Mouse (Mus musculus) Muller cell, postnatal 12 days (primary cell): Measurements from ENCODE around the gene Cacnb4.
A peak's percentile ranks its signal among the peaks of the same experiment; 100 is the strongest.

Experiments
- DNase-seq: peaks from one replicate; pipeline ENCODE4 v3.0.0-alpha.2; 2015; ENCODE audit errors: inconsistent ontology term

Cacnb4 gene

DNA sequence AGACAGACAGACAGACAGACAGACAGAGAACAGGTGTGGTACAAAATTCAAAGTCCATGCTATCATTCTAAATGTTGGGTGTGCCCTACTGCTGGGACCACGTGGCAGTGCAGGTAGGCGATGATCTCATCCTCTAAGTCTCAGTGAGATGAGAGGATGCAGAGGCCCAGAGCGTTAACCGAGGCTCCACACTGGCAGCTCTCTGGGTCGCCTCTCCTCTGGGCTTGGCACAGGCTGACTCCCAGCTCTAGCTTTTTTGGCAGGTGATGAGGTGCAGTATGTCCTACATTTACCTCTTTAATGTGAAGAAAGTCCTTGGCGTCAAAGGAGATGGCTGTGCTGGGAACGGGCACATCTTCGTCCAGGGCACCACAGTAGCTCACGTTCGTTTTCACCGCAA is 202.1 kb downstream of the Cacnb4 start:
- no peak for DNase-seq

DNA sequence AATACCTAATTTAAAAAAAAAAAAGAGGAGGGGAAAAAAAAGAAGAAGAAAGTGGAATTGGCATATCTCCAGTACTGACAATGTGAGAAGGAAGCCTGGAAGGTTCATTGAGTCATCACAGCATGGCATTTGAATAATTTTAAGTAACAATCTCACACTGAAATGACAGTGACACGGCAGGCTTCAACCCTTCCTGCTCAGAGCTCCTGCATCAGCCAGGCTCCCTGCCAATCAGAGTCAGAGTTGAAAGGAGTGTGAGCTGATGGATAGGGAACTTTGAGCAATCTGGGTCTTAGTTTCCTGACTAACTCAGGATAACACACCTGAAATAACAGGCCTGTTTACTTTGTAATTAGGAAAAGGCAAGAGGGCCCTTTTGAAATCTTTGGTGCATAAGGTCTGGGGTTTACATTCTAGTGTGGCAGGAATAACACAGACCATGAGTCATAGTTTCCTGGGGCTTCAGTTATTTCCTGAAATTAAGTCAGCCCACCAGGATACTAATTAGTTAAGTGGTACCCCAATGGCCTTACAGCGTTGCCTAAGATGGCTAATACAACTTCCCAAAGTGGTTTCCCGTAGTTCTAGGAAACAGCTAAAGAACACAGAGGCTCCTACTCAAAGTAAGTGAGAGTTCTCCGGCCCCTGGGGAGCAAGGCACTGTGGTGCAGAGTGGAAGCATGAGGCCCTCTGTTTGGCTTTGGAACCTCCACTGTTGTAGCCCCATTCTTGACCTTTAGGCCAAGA is 204.9 kb downstream of the Cacnb4 start:
- DNase-seq = peak; percentile 79

- no peak for DNase-seq
These were observed 206.5 kb downstream of the Cacnb4 start for GRCm38 (mm10) chr2:52470044-52470560.

DNA sequence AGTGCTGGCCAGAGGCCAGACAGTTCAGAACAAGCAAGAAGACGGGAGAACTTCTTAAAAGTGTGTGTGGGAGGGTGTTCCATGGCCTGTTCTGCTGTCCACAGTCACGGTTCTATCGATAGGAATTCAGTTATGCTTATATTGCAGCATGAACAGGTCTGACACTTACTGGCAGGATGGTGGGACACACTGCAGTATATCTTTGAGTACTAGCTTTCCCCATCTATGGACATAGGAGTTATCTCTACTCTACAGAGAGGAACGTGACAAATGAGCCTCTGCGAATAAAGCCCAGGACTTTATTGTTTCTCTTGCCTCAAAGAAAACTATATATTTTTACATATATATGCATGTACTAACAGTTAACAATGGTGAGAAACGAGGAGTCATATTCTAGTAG is 209.0 kb downstream of the Cacnb4 start:
- DNase-seq = no peak

DNA sequence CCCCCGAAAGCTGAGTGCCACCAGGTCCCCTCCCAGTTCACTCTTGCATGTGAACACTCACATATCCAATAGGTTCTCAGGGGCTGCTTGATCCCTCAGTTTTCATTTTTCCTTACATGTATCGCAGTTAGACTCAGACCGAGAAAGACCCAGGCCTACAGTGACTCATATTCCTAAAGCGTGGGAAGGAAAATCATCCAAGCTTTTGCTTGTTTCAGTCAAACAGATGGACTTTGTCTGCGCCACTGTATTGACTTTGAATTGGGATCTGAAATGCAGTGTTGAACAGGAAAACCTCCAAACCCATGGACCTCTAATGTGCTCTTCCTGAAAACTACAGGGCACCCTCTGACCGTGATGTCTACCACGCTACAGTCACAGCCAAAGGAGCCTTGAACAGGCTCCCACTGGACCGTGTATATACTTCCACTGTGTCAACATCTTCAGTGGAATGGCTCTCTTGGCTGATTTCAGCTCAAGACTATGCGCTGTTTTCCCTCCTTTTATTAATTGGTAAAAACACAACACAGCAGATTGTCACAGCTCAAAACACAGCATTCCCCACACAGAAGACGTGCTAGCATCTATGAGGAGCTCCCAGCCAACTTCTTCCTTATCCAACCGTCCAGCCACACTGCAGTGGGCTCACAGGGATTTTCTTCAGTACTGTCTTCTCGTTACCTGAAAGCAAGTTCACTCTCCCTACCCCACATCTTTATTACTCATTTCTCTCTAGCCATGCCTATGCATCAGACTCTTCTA is 215.2 kb downstream of the Cacnb4 start:
- DNase-seq = no peak

- no peak for DNase-seq
These were observed 220.8 kb downstream of the Cacnb4 start for GRCm38 (mm10) chr2:52455606-52456479.

DNA sequence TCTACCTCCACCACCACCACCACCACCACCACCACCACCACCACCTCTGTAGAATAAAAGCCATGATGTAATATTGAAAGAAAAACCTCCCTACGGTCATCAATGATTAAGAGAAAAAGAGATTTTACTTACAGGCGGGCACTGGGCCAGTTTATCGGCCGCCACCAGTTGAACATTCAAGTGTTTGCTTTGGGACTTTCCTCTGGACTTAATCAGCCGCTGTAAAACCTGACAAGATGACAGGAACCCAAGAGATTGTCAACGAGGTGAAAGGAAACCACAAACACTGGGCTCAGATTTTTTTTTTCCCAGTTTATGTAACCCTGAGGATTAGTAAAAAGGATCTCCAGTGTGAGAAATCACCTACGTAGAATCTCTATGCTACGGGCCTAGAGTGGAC is 226.8 kb downstream of the Cacnb4 start:
- no peak for DNase-seq

DNA sequence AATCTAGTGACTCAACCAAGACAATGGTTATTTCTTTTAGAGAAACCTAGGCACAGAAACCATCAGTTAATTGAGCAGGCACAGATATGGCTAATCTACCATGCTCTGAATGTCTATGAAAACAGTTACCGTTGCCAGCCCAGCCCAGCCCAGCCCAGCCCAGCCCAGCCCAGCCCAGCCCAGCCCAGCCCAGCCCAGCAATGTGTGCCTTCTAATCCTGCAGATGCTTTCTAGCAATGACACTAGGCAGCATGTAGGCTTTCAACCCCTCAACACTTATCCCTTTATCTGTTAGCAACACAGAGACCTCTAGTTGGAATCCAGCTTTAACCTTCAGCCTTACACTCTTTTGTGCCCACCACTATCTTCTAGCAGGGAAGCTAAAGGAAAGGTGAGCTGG is 227.7 kb downstream of the Cacnb4 start:
- no peak for DNase-seq

DNA sequence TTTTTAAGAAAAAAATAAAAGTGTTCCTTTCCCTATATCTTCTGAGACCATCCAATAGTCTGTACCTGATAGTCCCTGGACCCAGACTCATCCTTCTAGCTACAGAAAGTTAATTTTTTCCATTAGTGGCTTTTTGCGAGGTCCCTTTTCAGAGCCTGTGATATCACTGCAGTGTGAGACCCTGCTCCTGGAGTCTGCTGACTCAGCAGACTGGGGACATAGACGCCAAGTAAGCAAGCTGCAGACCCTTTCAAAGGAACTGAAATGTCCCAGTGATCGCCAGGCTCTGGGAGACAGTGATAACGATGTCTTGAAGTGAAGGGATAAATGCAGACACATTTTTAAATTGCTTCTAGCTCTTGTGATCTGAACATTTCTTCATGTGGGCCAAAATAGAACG is 230.0 kb downstream of the Cacnb4 start:
- no peak for DNase-seq

GRCm38 (mm10) chr2:52442125-52442524 is 234.5 kb downstream of the Cacnb4 start:
- DNase-seq = no peak

- no peak for DNase-seq
These were observed 236.1 kb downstream of the Cacnb4 start for GRCm38 (mm10) chr2:52440420-52441015.

DNA sequence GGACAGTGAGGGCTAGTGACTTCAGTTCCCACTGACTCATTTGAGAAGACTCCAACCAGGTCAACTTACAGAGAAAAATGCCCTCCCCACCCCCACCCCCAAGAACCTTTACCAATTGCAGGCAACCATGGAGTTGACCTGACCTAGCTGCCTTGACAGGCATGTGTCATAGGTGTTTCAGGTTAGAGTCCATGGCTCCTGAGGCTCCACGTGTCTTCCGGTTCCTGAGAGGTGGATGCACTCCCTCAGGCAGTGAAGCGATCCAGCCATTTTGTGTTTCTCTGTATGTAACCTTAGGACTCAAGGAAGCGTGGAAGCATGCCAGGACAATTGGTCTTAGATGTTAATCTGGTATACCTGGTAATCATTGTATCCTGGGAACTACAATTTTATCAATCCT is 238.2 kb downstream of the Cacnb4 start:
- DNase-seq = no peak

GRCm38 (mm10) chr2:52438013-52438412 is 238.6 kb downstream of the Cacnb4 start:
- DNase-seq = peak; percentile 93

- no peak for DNase-seq
These were observed 240.6 kb downstream of the Cacnb4 start for GRCm38 (mm10) chr2:52435919-52436632.

- no peak for DNase-seq
These were observed 243.3 kb downstream of the Cacnb4 start for GRCm38 (mm10) chr2:52433365-52433764.

DNA sequence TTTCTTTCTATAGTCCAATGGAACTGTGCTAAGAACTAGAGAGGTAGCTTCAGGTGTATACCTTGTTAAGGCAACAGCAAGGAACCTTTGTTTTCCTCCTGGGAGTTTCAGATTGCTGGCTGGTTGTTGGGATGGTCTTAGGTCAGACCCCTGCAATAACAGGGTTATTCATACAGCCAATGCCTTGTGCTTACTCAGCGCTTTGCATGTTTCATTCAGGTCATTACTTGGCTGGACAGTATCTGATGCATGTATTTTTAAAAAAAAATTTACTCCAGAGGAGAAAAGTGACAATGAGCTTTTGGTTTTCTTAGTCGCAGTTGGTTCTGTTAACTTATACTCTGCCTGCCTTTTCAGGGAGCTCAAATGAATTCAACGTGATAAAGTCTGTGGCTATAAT is 249.2 kb downstream of the Cacnb4 start:
- DNase-seq = no peak

DNA sequence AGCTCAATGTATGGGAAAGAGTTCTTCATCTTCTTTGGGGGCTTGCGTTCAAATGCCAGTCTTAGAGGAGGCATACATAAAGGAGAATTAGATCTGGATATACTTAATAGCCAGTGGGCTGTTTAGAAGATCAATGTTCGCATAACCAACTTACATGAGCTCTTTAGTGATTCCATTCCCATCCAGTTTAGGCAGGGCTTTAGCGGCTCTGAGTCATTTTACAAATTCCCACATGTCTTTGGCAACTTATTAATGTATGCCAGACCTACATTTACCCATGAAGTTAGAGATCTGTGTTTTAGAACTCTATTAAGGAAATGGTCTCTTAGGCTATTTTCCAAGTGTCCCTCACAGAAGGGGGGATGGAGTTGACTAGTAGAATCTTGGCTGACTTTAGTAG is 250.6 kb downstream of the Cacnb4 start:
- DNase-seq = no peak

GRCm38 (mm10) chr2:52425523-52425795 is 251.2 kb downstream of the Cacnb4 start:
- DNase-seq = no peak

DNA sequence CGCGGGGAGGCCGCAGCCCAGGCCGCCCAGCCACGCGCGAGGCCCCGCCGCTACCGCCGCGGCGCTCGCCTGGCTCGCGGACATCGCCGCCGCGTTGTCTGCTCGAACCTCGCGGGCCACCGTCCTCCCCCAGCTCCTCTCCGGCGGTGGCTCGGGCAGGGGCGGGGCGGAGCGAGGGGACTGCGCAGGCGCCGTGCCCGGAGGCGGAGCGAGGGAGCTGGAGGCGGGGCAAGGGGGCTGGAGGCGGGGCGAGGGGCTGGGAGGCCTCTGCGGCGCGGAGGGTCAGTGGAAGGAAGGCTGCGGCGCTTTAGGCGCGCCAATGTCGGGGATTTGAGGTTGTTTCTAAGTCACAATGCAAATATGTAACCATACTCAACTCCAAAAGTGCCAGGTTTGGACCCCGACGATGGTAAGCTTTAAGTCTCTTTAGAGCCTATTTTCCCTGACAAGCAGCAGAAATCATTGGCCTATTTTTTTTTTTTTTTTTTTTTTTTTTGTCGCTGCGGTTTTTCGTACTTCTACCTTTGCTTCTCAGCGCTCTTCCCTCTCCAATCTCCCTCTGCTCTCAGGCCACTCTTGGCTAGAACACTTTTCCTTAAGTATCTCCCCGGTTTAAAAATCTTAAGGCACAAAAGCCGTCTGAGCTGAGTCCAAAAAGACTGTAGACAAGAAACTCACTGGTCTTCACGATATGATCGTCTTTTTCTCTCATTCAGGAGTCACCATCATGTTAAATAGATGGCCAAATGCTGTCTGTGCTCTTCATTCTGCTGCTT is 251.7 kb downstream of the Cacnb4 start, which contains the start of gene Arl5a:
Gene Arl5a (minus strand): TSS at position 155 of the 776 bp plus-strand sequence.
- DNase-seq = peak; percentile 98

DNA sequence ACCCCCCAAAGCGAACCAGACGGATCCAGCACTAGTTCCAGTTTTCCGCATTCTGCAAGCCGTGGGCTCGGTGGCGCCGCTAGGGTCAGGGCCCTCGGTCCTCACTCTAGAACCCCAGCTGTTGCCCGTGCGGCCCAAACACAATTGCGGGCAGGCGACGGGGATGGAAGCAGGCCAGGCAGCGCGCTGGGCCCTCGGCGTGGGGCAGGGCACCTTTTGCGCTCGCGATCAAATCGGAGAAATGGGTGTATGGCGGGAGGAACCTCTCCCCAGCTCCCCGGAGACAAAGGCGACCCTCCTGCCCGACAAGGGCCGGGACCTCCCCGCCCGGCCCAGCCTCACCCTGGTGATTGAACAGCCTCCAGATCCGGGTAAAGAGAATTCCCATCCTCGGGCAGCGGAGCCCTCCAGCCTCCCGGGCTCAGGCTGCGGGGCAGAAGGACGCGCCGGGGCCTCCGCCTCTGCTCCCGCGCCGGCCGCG is 252.3 kb downstream of the Cacnb4 start:
- peak; percentile 65 for DNase-seq
